Mouse (Mus musculus) right cerebral cortex, postnatal 4 days (tissue): Measurements from ENCODE around the gene Acpp.
"Not testable (repeated sequence)": the region's sequence is repeated elsewhere in the genome, so short reads cannot be mapped to it uniquely, and the experiment has no call there.

Source experiments
- DNase-seq: peaks from one replicate; pipeline ENCODE4 v3.0.0-alpha.2; 2022

Acpp gene

DNA sequence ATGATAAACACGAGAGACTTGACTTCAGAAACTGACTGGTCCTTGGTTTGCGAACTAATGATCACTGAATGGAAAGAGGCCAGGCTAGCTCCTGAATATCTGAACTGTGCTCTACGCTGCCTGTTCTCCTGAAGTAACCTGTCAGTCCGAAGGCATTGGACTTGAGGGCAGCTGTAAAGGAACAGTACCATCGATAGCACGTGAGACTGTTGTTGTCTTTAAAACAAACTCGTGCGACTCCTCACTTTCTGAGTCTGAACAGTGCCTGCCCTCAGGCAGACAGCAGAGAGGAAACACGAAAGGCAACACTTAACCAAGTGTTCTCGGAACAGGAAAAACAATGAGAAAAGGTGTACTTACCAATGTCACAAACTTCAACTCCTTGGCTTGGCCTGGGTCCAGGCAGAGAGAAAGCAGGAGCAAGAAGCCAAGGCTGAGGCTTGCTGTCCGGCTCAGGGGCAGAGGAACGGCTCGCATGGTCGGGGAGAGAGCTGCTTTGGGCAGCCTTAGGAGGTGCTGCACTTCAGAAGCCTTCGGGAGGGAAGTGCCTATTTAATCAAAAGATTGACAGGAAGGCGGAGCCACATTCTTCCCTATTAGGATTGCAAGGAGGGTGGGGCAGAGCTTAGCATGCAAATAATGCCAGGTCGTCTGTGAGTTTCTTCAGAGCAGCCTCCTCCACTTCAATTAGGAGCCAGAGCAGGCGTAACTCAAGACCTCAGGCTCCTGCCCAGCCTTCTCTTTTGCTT, at the start of gene Acpp:
Gene Acpp, minus strand, starts transcription at position 566 of the 749 bp plus-strand sequence.
- peak; percentile 8 for DNase-seq

DNA sequence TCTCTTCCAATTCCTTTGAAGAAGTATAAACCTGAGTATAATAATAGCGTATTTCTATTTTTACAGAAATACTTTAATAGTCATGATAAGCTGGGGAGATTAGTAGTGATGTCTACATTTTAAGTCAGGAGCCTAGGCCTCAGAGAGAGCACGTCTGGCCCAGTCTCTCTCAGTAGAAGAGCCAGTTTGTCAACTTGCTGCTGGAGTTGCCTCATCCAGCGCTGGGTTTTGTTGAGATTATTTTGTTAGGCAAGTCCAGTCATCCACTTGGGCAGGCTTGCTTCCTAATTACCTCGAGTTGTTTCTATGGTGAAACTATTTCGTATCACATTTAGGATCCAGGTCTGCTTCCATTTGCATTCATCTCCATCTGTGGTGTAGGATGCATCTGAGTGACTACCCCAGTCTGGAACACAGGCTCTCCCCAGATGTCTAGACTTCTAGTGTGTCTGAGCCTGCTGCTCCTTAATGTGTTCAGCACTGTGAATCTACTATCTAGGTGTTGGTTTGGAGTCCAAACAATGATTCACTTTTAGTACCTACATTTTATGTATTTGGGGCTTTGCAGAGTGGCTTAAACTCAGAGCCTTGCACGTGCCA, 45.1 kb upstream of the Acpp start:
- no peak for DNase-seq

DNA sequence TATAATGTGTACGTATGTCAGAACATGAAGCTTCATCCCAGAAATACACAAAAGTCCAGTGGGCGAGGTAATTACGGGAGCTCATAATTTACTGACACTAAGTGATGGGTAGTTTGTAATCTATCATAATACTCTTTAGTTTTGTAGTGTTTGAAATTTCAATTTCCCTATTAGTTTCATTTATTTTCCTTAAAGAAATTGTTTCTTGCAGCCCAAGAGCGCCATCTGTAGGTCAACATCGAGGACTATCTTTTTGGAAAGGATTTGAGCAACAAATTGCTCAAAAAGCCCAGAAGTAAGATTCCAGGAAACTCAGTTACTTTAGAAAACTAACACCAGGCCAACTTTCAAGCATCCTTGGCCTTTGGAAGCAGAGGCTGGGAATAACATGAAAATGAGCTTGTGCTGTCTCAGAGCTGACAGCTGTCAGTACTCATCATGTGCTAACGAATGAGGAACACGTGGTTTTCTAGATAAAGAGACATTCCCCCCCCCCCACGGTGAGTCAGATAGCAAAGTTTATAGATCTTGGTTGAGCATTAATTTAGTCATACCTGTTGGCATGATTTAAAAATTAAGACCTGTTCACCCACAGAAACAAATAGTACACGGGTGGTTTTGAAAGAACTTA, 42.1 kb upstream of the Acpp start:
- peak; percentile 29 for DNase-seq

DNA sequence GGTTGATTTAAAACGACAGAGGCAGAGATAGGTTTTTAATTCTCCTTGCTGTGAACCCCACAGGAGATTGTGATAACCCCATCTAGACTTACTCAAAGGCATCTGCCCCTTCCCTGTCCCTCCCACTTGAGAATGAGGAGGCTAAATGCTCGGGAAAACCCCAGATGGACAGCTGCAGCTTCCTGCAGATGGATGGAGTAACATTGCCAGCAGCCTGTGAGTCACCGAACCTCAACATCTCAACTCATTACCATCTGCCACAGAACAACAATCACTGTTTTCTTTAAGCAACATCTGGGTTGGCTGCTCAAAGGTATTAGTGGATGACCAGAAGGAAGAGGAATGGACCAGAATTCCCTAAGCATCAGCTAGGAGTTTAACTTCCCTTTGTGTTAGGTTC, 38.0 kb upstream of the Acpp start:
- DNase-seq: no peak

DNA sequence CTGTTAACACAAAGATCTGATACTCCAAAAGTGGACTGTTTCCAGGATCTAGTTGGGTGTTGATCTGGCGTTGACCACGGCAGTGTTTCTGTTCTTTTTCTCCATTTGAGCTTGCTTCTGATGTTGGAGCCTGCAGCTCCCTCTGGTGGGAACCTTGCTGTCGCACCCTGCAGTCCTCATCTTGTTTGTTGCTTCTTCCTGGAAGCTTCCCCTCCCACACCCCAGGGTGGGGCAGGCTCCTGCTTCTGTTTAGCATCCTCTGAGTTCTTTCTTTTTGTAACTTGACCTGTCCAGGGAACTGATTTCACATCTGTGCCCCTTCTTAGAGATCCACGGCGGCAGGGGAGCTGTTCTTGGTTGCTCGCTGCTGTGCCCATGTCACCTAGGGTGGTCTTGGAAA, 35.7 kb upstream of the Acpp start:
- peak; percentile 56 for DNase-seq

DNA sequence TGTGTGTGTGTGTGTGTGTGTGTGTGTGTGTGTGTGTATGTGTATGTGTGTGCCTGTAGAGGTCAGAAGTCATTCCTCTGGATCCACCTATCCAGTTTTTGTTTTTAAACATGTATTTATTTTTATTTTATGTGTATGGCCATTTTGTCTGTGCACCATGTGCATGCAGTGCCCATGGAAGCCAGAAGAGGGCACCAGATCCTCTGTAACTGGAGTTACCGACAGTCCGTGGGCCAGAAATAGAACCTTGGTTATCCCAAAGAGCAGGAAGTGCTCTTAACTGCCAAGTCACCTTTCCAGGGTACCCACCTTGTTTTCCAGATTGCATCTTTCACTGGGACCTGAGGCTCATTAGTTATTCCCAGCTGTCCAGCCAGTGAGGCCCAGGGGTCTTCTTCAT, 29.4 kb upstream of the Acpp start:
- DNase-seq: no peak

DNA sequence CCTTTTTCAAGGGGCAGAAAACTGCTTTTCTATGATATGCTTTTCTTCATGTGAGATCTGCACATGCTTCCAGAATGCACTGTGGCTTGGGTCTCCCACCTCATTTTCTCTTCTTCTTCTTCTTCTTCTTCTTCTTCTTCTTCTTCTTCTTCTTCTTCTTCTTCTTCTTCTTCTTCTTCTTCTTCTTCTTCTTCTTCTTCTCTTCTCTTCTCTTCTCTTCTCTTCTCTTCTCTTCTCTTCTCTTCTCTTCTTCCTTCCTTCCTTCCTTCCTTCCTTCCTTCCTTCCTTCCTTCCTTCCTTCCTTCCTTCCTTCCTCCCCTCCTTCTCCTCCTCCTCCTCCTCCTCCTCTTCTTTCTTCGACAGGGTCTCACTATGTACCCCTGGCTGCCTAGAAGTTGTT, 24.4 kb upstream of the Acpp start:
- DNase-seq: not testable (repeated sequence)

DNA sequence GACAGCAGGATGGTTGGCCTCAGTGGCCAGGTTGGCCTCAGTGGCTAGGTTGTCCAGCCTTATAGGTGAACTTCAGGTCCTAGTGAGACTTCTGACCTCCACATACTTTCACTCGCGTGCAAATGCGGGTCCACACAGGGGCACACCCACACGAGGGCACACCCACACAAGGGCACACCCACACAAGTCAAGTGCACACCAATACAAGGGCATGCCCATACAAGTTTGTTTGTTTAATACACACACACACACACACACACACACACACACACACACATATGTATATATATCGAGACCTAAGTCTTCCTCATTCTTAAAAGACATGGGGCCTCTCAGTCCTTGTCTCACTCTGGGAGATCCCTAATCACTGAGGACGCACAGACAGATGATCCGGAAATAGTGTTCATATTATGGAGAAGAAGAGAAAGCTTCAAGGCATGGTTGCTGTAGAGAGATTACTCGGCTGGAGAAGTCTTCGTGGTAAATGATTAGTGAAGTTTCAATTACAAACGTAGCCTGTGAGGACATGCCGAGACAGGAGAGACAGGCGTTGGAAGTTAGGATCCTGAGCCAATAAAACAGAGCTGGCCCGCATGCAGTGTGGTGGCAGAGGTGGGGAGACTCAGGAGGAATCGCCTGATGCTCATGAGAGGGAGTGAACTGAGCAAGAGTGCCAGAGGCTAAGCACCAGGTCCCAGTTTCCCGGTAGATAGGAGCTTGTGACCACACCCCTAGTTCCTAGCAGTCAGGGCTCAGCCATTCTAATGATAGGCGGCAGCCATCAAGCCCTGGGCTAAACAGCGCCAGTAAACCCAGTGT, 23.7 kb upstream of the Acpp start:
- DNase-seq: no peak

DNA sequence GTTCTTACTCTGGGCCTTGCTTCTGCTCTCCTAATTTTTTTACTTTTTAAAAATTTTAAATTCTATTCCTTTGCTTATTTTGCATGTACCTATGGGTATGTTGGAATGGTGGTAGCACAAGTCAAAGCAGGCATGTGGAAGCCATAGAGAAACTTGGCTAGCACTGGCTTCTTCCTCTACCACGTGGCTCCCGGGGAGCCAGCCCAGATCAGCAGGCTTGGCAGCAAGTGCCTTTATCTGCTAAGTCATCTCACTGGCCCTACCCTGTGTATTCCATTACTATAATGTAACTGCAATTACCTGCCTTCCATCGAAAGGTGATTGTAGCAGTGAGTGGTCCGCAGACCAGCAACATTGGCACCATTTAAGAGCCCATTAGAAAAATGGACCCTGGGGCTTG, 22.8 kb upstream of the Acpp start:
- no peak for DNase-seq

DNA sequence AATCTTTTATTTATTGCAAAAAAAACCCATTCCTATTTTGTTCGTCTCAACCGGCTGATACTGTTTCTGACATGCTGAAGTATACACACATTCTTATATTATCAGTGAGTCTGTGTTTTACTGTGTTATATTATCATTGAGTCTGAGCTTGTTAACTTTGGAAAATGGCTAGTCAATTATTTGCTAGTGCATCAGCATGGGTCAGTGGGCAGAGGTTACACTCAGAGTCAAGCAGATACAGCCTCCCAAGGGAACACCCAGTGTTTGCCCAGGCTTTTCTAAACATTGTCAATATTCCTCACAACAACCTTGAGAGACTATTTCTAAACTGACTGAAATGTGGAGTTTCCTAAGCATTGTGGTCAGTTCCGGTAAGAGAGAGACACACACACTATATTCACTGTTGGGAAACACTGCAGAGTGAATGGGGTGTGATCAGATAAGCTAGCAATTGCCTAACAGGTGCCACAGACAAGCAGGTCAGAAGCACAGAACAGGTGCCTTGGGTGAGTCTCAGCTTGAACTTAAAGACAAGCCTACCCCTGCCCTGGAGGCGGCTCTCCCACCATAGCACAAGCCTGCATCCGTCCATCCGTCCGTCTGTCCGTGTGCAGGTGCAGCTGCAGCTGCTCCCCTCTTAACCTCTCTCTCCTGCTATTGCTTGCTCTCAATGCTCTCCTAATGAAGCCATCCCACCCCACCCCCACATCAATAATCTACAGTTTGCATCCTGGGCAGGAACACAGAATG, 18.1 kb upstream of the Acpp start:
- DNase-seq: no peak

DNA sequence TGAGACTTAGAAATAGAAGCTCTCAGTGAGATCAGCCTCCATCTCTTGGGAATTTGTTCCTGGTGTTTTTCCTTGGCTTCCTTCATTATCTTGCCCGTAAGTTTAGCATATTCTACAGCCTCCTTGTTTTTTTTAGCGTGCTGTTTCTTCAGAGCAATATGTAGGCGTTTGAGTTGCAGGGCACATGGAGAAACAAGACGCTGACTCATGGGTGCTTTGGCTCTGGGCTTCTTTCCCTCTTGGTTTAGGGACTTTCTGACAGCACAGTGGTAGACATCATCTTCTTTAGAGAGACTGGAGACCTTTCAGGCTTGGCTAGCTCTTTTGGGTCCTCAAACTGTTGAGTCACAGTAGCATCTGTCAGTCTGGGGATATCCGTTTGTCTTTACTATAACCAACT, 6.6 kb upstream of the Acpp start:
- no peak for DNase-seq

DNA sequence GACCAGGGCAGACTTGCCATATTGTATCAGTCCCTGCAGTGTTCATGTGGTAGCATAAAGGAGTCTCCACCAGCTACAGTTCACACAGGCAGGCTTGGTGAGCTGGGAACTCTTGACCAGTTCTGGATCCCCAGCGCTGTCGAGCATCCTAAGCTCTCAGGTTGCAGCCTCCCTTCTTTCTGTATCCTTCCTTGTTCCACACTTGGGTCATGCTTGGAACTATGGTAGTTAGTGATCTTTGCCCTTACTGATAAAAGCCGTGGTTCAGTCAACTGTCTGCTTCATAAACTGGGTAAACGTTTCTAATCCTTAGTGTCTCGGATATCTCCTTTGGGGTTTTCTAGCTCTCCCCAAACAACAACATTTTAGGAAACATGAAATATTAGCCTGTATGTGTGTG, 1.9 kb upstream of the Acpp start:
- no peak for DNase-seq

DNA sequence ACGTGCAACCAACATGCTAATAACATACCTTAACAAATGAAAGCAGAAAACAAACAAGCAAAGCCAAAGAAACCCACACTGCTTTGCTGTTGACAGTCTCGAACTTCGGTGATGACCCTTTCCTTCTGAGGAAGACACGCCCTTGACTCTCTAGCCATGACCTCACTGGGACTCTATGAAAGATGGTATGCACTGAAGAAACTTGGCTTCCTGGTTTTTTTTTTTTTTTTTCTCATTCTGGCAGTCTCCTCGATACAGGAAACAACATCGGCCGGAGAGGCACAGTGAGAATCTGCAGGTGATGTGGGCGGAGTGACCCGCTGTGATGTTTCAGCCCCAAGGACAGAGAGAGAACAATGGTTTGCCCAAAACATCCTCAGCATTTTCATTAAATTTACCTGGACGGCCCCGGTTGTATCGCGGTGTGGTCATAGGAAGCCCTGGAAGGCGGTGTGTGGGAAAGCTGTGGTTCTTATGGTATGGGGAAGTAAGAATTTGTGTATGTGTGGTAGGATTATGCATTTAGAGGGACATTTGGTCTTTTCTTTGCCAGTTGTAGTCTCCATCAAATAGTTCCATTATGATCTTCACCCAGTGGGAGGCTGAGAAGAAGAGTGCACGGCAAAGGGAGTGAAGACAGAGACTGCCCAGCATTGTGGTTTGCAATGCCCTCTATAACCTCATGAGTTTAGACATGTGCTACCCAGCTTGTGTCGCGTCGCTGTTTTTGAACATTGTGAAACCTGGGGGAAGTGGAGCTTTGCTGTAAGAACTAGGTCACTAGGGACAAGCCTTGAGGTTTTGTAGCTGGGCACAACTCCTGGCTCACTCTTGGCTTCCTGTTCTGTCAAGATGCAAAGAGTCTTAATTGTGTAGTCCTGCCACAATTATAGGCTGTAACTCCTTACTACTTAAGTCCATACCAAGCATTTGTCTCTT, 1.2 kb upstream of the Acpp start:
- no peak for DNase-seq

DNA sequence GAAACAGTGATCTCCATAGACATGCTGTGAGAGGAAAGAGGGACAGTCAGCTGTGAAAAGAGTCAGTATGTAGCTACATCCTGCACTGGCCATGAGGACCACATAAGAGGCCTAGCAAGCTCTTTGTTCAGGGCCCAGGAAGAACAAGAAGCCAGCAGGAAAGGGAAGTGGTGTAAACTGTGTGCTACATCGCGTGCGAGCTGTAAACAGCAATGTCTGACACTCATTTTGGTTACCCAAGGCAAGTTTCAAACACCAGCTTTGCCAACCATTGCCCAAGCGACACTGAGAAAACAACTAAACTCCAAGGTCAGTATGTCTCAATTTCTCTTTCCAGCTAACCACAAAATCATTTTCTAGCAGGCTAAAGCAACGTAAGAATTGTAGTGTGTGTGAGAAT, 6.2 kb downstream of the Acpp start:
- DNase-seq: no peak

DNA sequence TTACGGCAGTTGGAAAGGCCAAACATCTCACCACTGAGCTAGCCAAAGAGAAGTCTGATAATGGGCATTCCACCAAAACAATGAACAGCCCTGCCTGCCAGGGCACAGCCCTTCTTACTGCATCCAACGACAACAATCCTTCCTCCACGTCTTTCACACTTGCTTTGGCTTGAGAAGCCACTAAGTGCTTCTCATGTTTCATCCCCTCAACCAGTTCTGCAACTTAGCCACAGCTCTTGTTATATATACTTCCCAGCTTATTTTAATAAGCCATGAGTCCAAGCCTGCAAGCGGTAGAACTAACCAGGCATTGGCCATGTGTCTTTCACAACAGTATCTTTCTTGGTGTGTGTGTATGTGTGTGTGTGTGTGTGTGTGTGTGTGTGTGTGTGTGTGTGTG, 8.9 kb downstream of the Acpp start:
- DNase-seq: no peak

DNA sequence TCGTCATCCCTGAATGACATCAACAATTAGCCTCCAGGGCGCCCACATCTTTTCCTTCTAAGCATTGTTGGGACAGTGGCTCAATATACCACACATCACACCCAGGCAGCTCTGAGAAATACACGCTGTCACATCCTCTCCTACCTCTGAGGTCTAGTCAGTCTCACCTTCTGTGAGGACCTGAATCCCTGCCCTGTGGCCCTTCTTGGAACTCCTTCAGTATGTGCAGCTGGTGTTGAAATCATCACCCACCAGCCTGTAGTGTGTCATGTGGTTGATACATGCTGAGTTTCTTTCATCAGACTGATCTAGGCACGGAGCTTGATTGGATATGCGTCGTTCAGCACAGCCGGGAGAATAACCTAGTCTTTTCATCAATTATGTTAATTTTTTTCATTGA, 16.0 kb downstream of the Acpp start:
- no peak for DNase-seq

DNA sequence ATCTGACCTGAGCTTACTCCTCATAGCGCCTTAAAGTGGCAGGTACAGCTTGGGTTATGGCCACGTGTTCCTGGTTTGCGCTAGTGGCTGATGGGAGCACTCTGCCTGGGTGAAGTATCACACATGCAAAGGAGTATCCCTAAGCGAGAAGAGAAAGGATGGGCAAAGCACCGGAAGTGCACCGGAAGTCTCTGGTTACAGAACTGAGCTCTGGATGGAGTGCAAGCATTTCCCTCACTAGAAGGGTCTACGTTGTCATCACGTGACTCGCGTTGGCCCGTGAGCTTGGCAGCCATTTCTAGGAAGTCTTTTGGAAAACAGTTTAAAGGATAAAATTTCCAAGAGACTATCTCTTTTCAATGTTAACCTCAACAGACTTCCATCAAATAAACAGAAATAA, 21.2 kb downstream of the Acpp start:
- DNase-seq: no peak

DNA sequence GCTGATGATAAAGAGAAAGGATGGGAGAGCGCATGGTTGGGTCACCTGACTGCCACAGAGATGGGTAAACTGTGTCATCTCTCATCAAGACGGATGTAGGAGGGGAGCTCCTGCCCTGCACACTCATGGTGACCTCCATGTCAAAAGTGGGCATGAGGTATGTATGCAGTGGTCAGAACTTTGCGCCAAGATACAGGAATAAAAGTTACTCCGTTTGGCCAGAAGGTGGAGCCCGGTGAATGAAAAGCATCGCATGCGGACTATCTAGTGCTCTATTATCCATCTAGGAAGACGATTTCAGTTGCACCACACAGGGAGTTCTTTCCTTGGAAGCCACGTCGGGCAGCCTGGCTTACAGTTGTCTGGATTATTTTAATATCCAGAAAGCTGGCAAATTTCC, 22.0 kb downstream of the Acpp start:
- DNase-seq: peak; percentile 46

DNA sequence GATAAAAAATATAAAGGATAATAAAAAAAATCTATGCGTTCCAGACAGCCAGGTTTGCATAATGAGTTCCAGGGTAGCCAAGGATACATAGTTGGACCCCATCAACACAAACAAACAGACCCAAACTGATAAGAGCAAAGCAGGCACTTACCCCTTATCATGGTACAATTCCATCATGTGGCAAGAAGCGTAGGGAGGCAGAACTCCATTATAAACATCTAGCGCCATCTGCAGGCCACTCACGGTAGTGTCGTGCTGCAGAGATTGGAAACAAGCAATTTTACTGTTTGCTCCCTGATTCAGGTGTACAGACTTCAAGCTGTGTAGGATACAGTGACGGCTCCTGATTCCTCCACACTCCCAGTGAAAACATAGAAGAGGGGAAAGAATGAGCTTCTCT, 30.8 kb downstream of the Acpp start:
- peak; percentile 77 for DNase-seq

DNA sequence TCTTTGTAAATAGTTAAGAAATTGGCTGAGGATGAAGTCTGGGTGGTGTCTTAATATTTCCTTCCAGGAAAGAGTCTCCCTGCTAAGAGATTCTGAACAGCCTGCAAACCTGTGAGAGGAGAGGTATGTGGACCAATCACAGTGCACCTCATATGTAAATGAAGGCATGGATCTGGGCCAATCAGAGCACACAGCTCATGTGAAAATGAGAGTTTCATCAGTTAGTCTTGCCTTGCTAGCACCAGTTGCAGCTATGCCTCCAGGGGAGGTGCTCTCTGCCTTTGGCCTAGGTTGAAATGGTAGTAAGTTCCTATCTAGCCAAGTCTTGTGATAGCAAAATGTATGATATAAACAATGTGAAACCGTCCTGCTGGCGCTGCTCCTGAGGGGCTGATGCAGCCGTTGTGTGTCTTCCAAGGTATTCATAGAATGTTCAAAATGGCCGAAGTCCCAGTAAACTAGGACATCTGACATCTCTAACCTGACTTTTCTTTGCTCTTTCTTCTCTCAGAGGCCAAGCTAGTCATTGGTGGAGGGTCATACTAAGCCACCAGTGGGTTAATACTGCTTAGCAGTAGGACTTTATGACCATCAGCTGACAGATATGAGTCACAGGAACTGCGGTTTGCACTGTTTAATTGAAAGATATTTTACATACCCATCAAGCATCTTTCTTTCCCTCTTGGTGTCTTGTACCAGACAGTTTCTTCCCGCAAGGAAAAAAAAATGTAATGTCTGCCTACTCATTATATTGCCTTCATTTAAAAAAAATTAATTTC, 32.0 kb downstream of the Acpp start:
- no peak for DNase-seq

DNA sequence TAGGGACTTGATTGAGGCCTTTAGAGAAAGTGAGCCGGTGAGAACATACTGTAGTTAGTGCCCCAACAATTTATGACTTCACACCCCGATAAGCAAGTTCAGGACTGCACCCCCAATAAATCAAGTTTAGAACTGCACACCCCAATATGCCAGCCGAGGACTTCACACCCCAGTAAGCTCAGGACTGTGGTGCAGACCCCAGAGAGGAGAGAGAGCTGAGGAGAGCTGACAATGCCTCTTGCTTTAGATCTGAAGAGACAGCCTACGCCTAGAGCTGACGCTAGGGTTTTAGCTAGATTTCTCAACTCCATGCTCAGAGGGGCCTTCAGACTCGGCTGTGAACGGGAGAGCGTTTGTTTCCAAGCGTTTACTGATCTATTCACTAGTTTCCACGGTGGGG, 32.7 kb downstream of the Acpp start:
- DNase-seq: no peak
